Mouse (Mus musculus): ENCODE data around the gene Gm438. TPM values are rescaled to one million over a fixed set of nuclear protein-coding genes. Genes with fewer than 3 reads are reported as not detected.
"Not testable (repeated sequence)": the region's sequence is repeated elsewhere in the genome, so short reads cannot be mapped to it uniquely, and the experiment has no call there.

The Gm438 gene
- total RNA-seq (2017): not detected in 2 replicates

DNA sequence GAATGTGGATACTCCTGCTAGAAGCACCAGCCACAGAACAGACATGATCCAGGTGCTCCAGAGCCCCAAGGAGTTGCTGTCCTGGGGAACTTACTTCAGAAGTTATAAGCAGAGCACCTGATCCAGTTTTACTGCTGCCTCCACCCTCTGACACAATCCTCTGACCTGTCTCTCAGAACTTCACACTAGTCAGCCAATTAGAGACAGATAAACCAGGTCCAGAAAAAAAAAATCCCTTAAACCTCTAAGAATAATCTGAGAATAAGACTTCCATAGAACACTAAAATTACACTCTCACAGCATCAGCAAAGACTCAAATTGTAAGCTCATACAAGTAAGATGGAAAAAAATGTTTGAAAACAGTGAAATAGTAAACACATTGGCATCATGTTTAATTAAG lies at the start of gene Gm438:
Gene Gm438 (minus strand): TSS at position 101 of the 400 bp plus-strand sequence.
- ATAC-seq (replicated peaks in 1 of 2; ENCODE audit: insufficient read depth in 1 of 2, low FRiP score in 2 of 2, low TSS enrichment in 1 of 2, low read depth in 1 of 2, poor library complexity in 2 of 2, severe bottlenecking in 2 of 2): no peak

DNA sequence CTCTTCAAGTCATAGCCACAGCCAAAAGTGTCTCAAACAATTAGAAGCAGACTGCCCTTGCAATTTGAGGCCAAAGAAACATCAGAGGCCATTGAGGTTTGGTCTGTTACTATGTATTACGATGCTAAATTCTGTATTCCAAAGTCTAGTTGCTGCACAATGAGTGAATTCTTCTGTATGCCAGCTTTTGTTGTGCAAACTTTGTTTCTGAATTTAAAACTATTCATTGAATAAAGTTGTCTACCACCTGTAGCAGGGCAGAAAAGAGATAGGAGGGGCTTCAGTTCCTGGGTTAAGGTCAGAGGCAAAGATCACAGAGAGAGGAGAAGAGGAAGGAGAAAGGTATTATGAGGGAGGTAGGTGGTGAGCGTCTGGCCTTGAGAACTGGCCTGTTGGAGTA lies 38.3 kb upstream of the Gm438 start:
- ATAC-seq (replicated peaks in 1 of 2; ENCODE audit: insufficient read depth in 1 of 2, low FRiP score in 2 of 2, low TSS enrichment in 1 of 2, low read depth in 1 of 2, poor library complexity in 2 of 2, severe bottlenecking in 2 of 2): no peak

DNA sequence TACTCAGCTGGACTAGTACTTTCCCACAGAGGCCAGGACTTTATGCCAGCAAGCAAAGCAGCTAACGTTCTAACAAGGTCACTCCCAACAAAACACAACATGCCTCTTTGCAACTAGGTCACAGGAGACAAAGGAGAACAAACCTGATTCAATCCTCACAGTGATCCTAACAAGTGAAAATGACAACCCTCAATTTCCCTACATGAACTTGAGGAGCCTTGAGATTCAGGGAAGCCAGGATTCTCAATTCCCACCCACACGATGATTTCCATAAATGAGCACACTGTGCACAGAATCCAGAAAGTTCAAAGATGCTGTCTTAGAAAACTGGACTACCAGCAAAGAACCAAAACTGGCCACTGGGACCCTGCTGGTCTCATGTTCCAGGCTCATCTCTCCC lies 37.6 kb upstream of the Gm438 start:
- no peak for ATAC-seq (replicated peaks in 1 of 2; ENCODE audit: insufficient read depth in 1 of 2, low FRiP score in 2 of 2, low TSS enrichment in 1 of 2, low read depth in 1 of 2, poor library complexity in 2 of 2, severe bottlenecking in 2 of 2)

DNA sequence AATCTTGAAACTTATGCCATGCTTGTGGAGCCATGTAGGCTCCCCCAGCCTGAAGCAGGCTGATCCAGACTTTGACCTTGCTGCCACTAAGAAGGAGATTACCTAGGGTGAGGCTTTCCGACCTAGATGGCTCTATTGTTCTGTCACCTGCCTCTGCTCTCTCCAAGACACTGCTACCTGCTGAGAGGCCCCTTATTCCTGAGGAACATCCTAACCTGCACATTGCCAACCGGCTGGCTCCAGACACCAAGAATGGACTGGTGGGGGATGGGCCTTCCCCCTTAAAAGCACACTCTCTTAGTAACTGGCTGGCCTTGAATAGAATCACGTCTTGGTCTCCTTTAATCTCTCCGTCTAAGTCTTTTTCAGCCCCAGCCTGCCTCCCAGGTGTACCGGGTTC lies 20.8 kb upstream of the Gm438 start:
- ATAC-seq (replicated peaks in 1 of 2; ENCODE audit: insufficient read depth in 1 of 2, low FRiP score in 2 of 2, low TSS enrichment in 1 of 2, low read depth in 1 of 2, poor library complexity in 2 of 2, severe bottlenecking in 2 of 2): not testable (repeated sequence)

DNA sequence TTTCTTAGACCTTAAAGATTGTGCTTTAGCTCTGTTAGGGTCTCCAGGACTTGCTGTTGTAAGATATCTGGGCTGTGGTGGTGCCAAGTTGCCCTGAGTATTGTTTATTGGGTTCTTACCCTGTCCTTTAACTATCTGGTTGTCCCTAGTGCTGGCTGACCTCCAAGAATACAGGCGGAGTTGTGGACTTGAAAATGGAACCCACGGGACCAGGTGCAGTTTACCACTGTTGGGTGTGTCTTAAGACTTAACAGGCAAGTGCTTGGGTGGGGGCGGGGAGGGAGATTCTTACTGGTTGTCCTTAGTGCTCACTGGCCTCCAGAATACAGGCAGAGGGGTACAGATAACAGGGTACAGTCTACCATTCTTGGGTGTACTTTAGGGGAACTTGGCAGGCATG lies 17.2 kb upstream of the Gm438 start:
- ATAC-seq (replicated peaks in 1 of 2; ENCODE audit: insufficient read depth in 1 of 2, low FRiP score in 2 of 2, low TSS enrichment in 1 of 2, low read depth in 1 of 2, poor library complexity in 2 of 2, severe bottlenecking in 2 of 2): no peak

DNA sequence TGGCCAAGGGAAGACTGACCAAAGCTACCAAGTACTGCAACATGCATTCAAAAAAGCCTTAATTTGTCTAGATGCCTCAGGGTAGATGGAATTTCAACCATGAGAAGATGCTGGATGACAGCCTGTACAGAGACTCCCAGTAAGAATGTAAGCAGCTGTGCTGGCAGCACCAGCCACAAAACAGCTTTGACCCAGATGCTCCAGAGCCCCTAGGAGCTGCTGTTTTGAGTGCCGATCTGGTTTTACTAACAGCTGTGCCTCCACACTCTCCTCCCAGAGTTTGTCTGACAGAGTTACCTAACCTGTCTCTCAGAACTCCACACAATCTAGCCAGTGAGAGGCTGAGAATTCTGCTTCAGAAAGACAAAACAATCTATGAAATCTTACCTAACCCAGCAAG lies 3.8 kb upstream of the Gm438 start:
- no peak for ATAC-seq (replicated peaks in 1 of 2; ENCODE audit: insufficient read depth in 1 of 2, low FRiP score in 2 of 2, low TSS enrichment in 1 of 2, low read depth in 1 of 2, poor library complexity in 2 of 2, severe bottlenecking in 2 of 2)

DNA sequence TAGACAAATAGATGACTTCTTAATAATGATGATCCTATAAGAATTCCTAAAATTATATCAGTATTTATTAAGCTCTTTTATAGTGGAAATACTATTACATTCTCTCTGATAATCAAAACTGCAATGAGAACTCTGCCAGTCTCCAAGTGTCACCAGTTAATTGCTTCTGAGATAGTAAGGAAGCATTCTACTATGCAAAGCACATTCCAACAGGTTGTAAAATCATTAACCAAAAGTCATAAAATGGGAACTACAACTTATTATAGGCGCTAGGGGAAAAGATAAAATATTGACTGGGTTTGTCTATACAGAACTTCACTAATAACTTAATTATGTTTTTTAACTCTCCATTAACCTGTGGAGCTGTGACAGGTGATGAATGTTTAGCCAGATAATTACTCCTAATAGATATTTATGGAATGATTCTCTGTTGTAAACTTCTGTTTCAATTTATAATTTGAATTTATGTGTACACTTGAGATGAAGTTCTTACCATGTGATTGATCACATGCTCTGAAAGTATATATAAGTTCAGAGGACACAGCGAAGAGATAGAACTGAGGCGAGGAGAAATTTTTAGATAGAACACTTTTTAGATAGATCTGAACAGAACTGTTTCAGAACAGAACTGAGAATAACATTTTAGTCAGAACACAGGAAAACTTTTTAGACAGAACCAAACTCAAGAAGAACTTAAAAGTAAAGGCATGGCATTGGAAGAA lies 3.7 kb downstream of the Gm438 start:
- ATAC-seq (replicated peaks in 1 of 2; ENCODE audit: insufficient read depth in 1 of 2, low FRiP score in 2 of 2, low TSS enrichment in 1 of 2, low read depth in 1 of 2, poor library complexity in 2 of 2, severe bottlenecking in 2 of 2): no peak

DNA sequence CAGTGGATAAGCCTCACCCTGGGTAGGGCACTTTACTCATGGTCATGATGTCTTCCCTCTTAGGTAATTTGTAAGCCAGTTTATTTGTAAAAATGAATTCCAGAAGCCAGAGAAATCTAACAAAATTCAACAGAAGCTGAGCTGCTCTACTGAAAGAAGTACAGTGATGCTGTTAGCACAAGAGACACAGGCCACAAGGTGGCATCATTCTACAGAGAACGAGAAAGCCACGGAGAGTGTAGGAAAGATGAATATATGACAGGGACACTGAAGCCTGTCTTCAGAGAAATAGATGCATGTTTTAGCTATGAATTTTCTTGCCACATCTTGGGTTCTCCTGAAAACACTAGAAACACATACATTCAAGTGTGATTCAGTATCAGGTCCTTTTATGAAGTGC lies 20.7 kb downstream of the Gm438 start:
- ATAC-seq (replicated peaks in 1 of 2; ENCODE audit: insufficient read depth in 1 of 2, low FRiP score in 2 of 2, low TSS enrichment in 1 of 2, low read depth in 1 of 2, poor library complexity in 2 of 2, severe bottlenecking in 2 of 2): peak; percentile 59 to 71; a peak in 3 of 4 replicates

DNA sequence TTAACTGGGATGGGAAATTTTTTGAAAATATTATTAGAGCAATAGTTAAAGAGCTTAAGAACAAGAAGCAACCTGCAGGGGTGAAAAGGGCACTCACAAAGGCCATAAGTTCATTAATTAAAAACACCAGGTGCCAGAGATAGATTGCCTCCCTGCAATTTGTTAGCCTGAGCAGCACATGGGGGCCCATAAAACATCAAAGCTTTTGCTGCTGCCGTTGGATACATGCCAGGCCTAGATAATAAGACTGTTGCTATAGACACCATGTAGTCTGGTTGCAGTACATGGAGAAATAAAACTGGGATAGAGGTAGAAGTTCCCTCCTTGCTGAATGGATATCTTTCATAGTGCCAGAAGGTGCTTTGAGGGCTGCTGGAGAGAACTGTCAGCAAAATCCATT lies 37.2 kb downstream of the Gm438 start:
- no peak for ATAC-seq (replicated peaks in 1 of 2; ENCODE audit: insufficient read depth in 1 of 2, low FRiP score in 2 of 2, low TSS enrichment in 1 of 2, low read depth in 1 of 2, poor library complexity in 2 of 2, severe bottlenecking in 2 of 2)

Other genes starting within 250 kb of the Gm438 start
- gene Gm13124, start 221.4 kb downstream of the Gm438 start, total RNA-seq (2017): not detected in 2 replicates
- gene Aadacl4, start 172.9 kb downstream of the Gm438 start, total RNA-seq (2017): not detected in 2 replicates
- not detected in 2 replicates for gene Gm436, start 100.2 kb downstream of the Gm438 start, total RNA-seq (2017)
- gene Gm13178, start 65.2 kb downstream of the Gm438 start, total RNA-seq (2017): not detected in 2 replicates
- gene Dhrs3, start 106.2 kb upstream of the Gm438 start, total RNA-seq (2017): 48.1 and 55.2 TPM in 2 replicates

All from hematopoietic stem cell, adult 5-6 weeks (primary cell).